Mouse (Mus musculus): ENCODE data around the gene Mfsd4b2. TPM values are rescaled to one million over a fixed set of nuclear protein-coding genes. Genes with fewer than 3 reads are reported as not detected.

Mfsd4b2 gene
- polyA plus RNA-seq, 1 experiment from 2014 or later = not detected

- Histone ChIP-seq H3K27me3 (ENCODE audit: control insufficient read depth, insufficient read depth, low read length) (no peaks in the 10 kb centered on the region), H3K27ac (replicated peaks; ENCODE audit: low read depth, low read length) (no peak overlapping the region), H3K4me3 (ENCODE audit: low read depth, low read length) (no peak overlapping the region), H3K4me2 (ENCODE audit: low read depth, severe bottlenecking) (no peak overlapping the region), H3K4me1 (ENCODE audit: control insufficient read depth, insufficient read depth, low read length) (no peaks in the 10 kb centered on the region), H3K9me3 (ENCODE audit: control insufficient read depth, low read length) (no peaks in the 10 kb centered on the region), H3K36me3 (ENCODE audit: control insufficient read depth, insufficient read depth, low read length) (no peaks in the 10 kb centered on the region), H3K9ac (ENCODE audit: low read length) (no peak overlapping the region)
- DNase-seq (ENCODE audit: low spot score) (no peak), ATAC-seq (ENCODE audit: insufficient number of reproducible peaks, low FRiP score, low TSS enrichment, low read depth) (no peak)
- 81% methylated on average over 10 of the region's 10 CpGs for WGBS
These were observed 19.7 kb downstream of the Mfsd4b2 start for GRCm38 (mm10) chr10:39906799-39907658.

- Histone ChIP-seq H3K36me3 (ENCODE audit: control insufficient read depth, insufficient read depth, low read length) (no peaks in the 10 kb centered on the region), H3K4me1 (ENCODE audit: control insufficient read depth, insufficient read depth, low read length) (no peaks in the 10 kb centered on the region), H3K4me2 (ENCODE audit: low read depth, severe bottlenecking) (no peak overlapping the region), H3K4me3 (ENCODE audit: low read depth, low read length) (no peak overlapping the region), H3K9me3 (ENCODE audit: control insufficient read depth, low read length) (no peaks in the 10 kb centered on the region), H3K9ac (ENCODE audit: low read length) (no peak overlapping the region), H3K27me3 (ENCODE audit: control insufficient read depth, insufficient read depth, low read length) (no peaks in the 10 kb centered on the region), H3K27ac (replicated peaks; ENCODE audit: low read depth, low read length) (no peak overlapping the region)
- no peak for ATAC-seq (ENCODE audit: insufficient number of reproducible peaks, low FRiP score, low TSS enrichment, low read depth)
- no peak for DNase-seq (ENCODE audit: low spot score)
- 69% methylated on average over 3 of the region's 3 CpGs for WGBS
These were observed 22.5 kb downstream of the Mfsd4b2 start for GRCm38 (mm10) chr10:39904191-39904590.

GRCm38 (mm10) chr10:39898874-39899371 is 27.8 kb downstream of the Mfsd4b2 start, which contains the start of gene Mfsd4b4:
TSS of gene Mfsd4b4 (minus strand) at chr10:39899238.
- no peaks in the 10 kb centered on the region for H3K27me3 ChIP-seq (ENCODE audit: control insufficient read depth, insufficient read depth, low read length)
- peak within 1 kb of the TSS; percentile 92 for H3K9ac ChIP-seq (ENCODE audit: low read length)
- peak within 1 kb of the TSS; percentile 87 for H3K4me2 ChIP-seq (ENCODE audit: low read depth, severe bottlenecking)
- no peaks in the 10 kb centered on the region for H3K4me1 ChIP-seq (ENCODE audit: control insufficient read depth, insufficient read depth, low read length)
- no peaks in the 10 kb centered on the region for H3K36me3 ChIP-seq (ENCODE audit: control insufficient read depth, insufficient read depth, low read length)
- H3K4me3 ChIP-seq (ENCODE audit: low read depth, low read length) = peak within 1 kb of the TSS; percentile 64
- ATAC-seq (ENCODE audit: insufficient number of reproducible peaks, low FRiP score, low TSS enrichment, low read depth) (peak; percentile 95), DNase-seq (ENCODE audit: low spot score) (peak; percentile 91)
- H3K27ac ChIP-seq (replicated peaks; ENCODE audit: low read depth, low read length) = peak within 1 kb of the TSS; percentile 63; the same call in 1 of the 2 replicates
- no peaks in the 10 kb centered on the region for H3K9me3 ChIP-seq (ENCODE audit: control insufficient read depth, low read length)
- under 1% methylated on average over 41 of the region's 41 CpGs for WGBS

- no peaks in the 10 kb centered on the region for H3K27me3 ChIP-seq (ENCODE audit: control insufficient read depth, insufficient read depth, low read length)
- H3K36me3 ChIP-seq (ENCODE audit: control insufficient read depth, insufficient read depth, low read length) = no peaks in the 10 kb centered on the region
- H3K9me3 ChIP-seq (ENCODE audit: control insufficient read depth, low read length) = no peaks in the 10 kb centered on the region
- H3K4me1 ChIP-seq (ENCODE audit: control insufficient read depth, insufficient read depth, low read length) = no peaks in the 10 kb centered on the region
- no peak overlapping the region for H3K4me3 ChIP-seq (ENCODE audit: low read depth, low read length)
- H3K27ac ChIP-seq (replicated peaks; ENCODE audit: low read depth, low read length) = no peak overlapping the region
- H3K4me2 ChIP-seq (ENCODE audit: low read depth, severe bottlenecking) = no peak overlapping the region
- ATAC-seq (ENCODE audit: insufficient number of reproducible peaks, low FRiP score, low TSS enrichment, low read depth) (no peak), DNase-seq (ENCODE audit: low spot score) (no peak)
- no peak overlapping the region for H3K9ac ChIP-seq (ENCODE audit: low read length)
- 84% methylated on average over 5 of the region's 5 CpGs for WGBS
These were observed 30.2 kb downstream of the Mfsd4b2 start for GRCm38 (mm10) chr10:39896503-39896902.

GRCm38 (mm10) chr10:39893702-39894697 is 32.7 kb downstream of the Mfsd4b2 start:
- H3K9ac ChIP-seq (ENCODE audit: low read length) = no peak overlapping the region
- WGBS = 73% methylated on average over 11 of the region's 11 CpGs
- DNase-seq (ENCODE audit: low spot score) (no peak), ATAC-seq (ENCODE audit: insufficient number of reproducible peaks, low FRiP score, low TSS enrichment, low read depth) (no peak)
- 0 out of 2 replicates have a peak, but pooled peaks cover 2% of the 10 kb centered on the region for H3K36me3 ChIP-seq (ENCODE audit: control insufficient read depth, insufficient read depth, low read length)
- no peak overlapping the region for H3K27ac ChIP-seq (replicated peaks; ENCODE audit: low read depth, low read length)
- no peaks in the 10 kb centered on the region for H3K27me3 ChIP-seq (ENCODE audit: control insufficient read depth, insufficient read depth, low read length)
- no peak overlapping the region for H3K4me3 ChIP-seq (ENCODE audit: low read depth, low read length)
- H3K4me1 ChIP-seq (ENCODE audit: control insufficient read depth, insufficient read depth, low read length) = no peaks in the 10 kb centered on the region
- H3K4me2 ChIP-seq (ENCODE audit: low read depth, severe bottlenecking) = no peak overlapping the region
- H3K9me3 ChIP-seq (ENCODE audit: control insufficient read depth, low read length) = no peaks in the 10 kb centered on the region

- 77% methylated on average over 3 of the region's 3 CpGs for WGBS
- ATAC-seq (ENCODE audit: insufficient number of reproducible peaks, low FRiP score, low TSS enrichment, low read depth) (no peak), DNase-seq (ENCODE audit: low spot score) (no peak)
- Histone ChIP-seq H3K4me2 (ENCODE audit: low read depth, severe bottlenecking) (no peak overlapping the region), H3K36me3 (ENCODE audit: control insufficient read depth, insufficient read depth, low read length) (0 out of 2 replicates have a peak, but pooled peaks cover 2% of the 10 kb centered on the region), H3K4me1 (ENCODE audit: control insufficient read depth, insufficient read depth, low read length) (no peaks in the 10 kb centered on the region), H3K27ac (replicated peaks; ENCODE audit: low read depth, low read length) (no peak overlapping the region), H3K4me3 (ENCODE audit: low read depth, low read length) (no peak overlapping the region), H3K9ac (ENCODE audit: low read length) (no peak overlapping the region), H3K27me3 (ENCODE audit: control insufficient read depth, insufficient read depth, low read length) (no peaks in the 10 kb centered on the region), H3K9me3 (ENCODE audit: control insufficient read depth, low read length) (no peaks in the 10 kb centered on the region)
These were observed 38.1 kb downstream of the Mfsd4b2 start for GRCm38 (mm10) chr10:39888621-39889020.
